Mouse (Mus musculus) heart, embryonic 10.5 days (tissue): ENCODE data around the gene Wbp11. TPM values are rescaled to one million over a fixed set of nuclear protein-coding genes. Genes with fewer than 3 reads are reported as not detected.
A peak's percentile ranks its signal among the peaks of the same experiment; 100 is the strongest.

Source experiments
- DNase-seq: peaks from one replicate; pipeline ENCODE4 v3.0.0-alpha.2; 2017; ENCODE audit warnings: low spot score
- H3K27ac ChIP-seq: fragments of 300-500 bp; sonication (generic); 2 replicates; pipeline ENCODE4 v1.5.1; 2016; ENCODE audit warnings: mild to moderate bottlenecking
- H3K27me3 ChIP-seq: fragments of 300-500 bp; sonication (generic); 2 replicates; pipeline ENCODE4 v1.6.1; 2016; ENCODE audit warnings: mild to moderate bottlenecking; ENCODE audit not compliant: poor library complexity, insufficient read depth, severe bottlenecking
- H3K36me3 ChIP-seq: fragments of 300-500 bp; sonication (generic); 2 replicates; pipeline ENCODE4 v1.6.1; 2016; ENCODE audit warnings: mild to moderate bottlenecking, moderate library complexity
- H3K4me1 ChIP-seq: fragments of 300-500 bp; sonication (generic); 2 replicates; pipeline ENCODE4 v1.6.1; 2016; ENCODE audit warnings: mild to moderate bottlenecking
- H3K4me3 ChIP-seq: fragments of 300-500 bp; sonication (generic); 2 replicates; pipeline ENCODE4 v1.5.1; 2016; ENCODE audit warnings: mild to moderate bottlenecking, moderate library complexity
- H3K9me3 ChIP-seq: fragments of 300-500 bp; sonication (generic); 2 replicates; pipeline ENCODE4 v1.6.1; 2016; ENCODE audit warnings: mild to moderate bottlenecking, moderate library complexity
- WGBS: fragments of 180-500 bp; shearing (Covaris S2); methylation state at CpG from one replicate; pipeline ENCODE4 v1.1.7; 2016; 5-methylcytosine and 5-hydroxymethylcytosine counted together
- polyA plus RNA-seq: library from polyadenylated mRNA; unstranded; fragments of >200 nt; fragmentation: Nextera tagmentation; extraction: Ambion mirVana; gene quantifications from 2 replicates; pipeline ENCODE4 v1.2.1, GENCODE M21; 2016

The Wbp11 gene
- polyA plus RNA-seq, 1 experiment from 2014 or later: 120 TPM

GRCm38 (mm10) chr6:136828681-136829080 lies 648 bp upstream of the Wbp11 start:
- 38% methylated on average over 4 of the region's 4 CpGs for WGBS
- peak overlapping the region; percentile 100 for H3K4me3 ChIP-seq

GRCm38 (mm10) chr6:136827516-136827880 lies 535 bp downstream of the Wbp11 start, which contains the start of gene BC049715:
Gene BC049715 (plus strand): TSS chr6:136827626.
- H3K9me3 ChIP-seq: no peaks in the 10 kb centered on the region
- peaks cover 7% of the 10 kb centered on the region; the same call in 1 of the 2 replicates for H3K4me1 ChIP-seq
- DNase-seq: no peak
- peak within 1 kb of the TSS; percentile 100 for H3K4me3 ChIP-seq
- no peaks in the 10 kb centered on the region; the same call in 1 of the 2 replicates for H3K27me3 ChIP-seq
- WGBS: under 1% methylated on average over 34 of the region's 34 CpGs
- peaks cover 28% of the 10 kb centered on the region for H3K36me3 ChIP-seq
- H3K27ac ChIP-seq: peak within 1 kb of the TSS; percentile 99

More at GRCm38 (mm10) chr6:136828681-136829080, 648 bp upstream of the Wbp11 start:
- H3K9me3 ChIP-seq: no peaks in the 10 kb centered on the region
- H3K27ac ChIP-seq: peak overlapping the region; percentile 89
- H3K27me3 ChIP-seq: no peaks in the 10 kb centered on the region; the same call in 1 of the 2 replicates
- H3K36me3 ChIP-seq: peaks cover 20% of the 10 kb centered on the region
- peaks cover 7% of the 10 kb centered on the region; the same call in 1 of the 2 replicates for H3K4me1 ChIP-seq
- no peak for DNase-seq

GRCm38 (mm10) chr6:136827116-136827515 lies 917 bp downstream of the Wbp11 start:
- DNase-seq: peak; percentile 55
- Histone ChIP-seq H3K36me3 (peaks cover 32% of the 10 kb centered on the region), H3K27me3 (no peaks in the 10 kb centered on the region; the same call in 1 of the 2 replicates), H3K27ac (peak overlapping the region; percentile 99), H3K4me1 (peaks cover 7% of the 10 kb centered on the region; the same call in 1 of the 2 replicates), H3K9me3 (no peaks in the 10 kb centered on the region), H3K4me3 (peak overlapping the region; percentile 100)
- WGBS: 14% methylated on average over 7 of the region's 7 CpGs

- DNase-seq: peak; percentile 64
- Histone ChIP-seq H3K4me1 (peaks cover 11% of the 10 kb centered on the region; the same call in 1 of the 2 replicates), H3K27me3 (no peaks in the 10 kb centered on the region), H3K27ac (no peak overlapping the region), H3K4me3 (no peak overlapping the region), H3K36me3 (peaks cover 53% of the 10 kb centered on the region), H3K9me3 (no peaks in the 10 kb centered on the region)
- 92% methylated on average over 8 of the region's 8 CpGs for WGBS
Observed at GRCm38 (mm10) chr6:136824987-136825386, 3.0 kb downstream of the Wbp11 start.

- Histone ChIP-seq H3K27ac (no peak overlapping the region), H3K36me3 (peaks cover 91% of the 10 kb centered on the region), H3K27me3 (no peaks in the 10 kb centered on the region), H3K4me1 (peaks cover 5% of the 10 kb centered on the region; the same call in 1 of the 2 replicates), H3K9me3 (no peaks in the 10 kb centered on the region), H3K4me3 (no peak overlapping the region)
- DNase-seq: no peak
- 88% methylated on average over 18 of the region's 18 CpGs for WGBS
Observed at GRCm38 (mm10) chr6:136821086-136821485, 6.9 kb downstream of the Wbp11 start.

- Histone ChIP-seq H3K27ac (no peak overlapping the region), H3K4me1 (peaks cover 5% of the 10 kb centered on the region; the same call in 1 of the 2 replicates), H3K36me3 (peaks cover 93% of the 10 kb centered on the region), H3K4me3 (no peak overlapping the region), H3K27me3 (no peaks in the 10 kb centered on the region), H3K9me3 (no peaks in the 10 kb centered on the region)
- no peak for DNase-seq
- WGBS: 84% methylated on average over 21 of the region's 21 CpGs
Observed at GRCm38 (mm10) chr6:136820381-136820780, 7.7 kb downstream of the Wbp11 start.

- Histone ChIP-seq H3K4me1 (peaks cover 5% of the 10 kb centered on the region; the same call in 1 of the 2 replicates), H3K36me3 (peaks cover 95% of the 10 kb centered on the region), H3K9me3 (no peaks in the 10 kb centered on the region), H3K27me3 (no peaks in the 10 kb centered on the region), H3K4me3 (no peak overlapping the region), H3K27ac (no peak overlapping the region)
- no peak for DNase-seq
- 92% methylated on average over 3 of the region's 3 CpGs for WGBS
Observed at GRCm38 (mm10) chr6:136817549-136817948, 10.5 kb downstream of the Wbp11 start.

GRCm38 (mm10) chr6:136816826-136817225 lies 11.2 kb downstream of the Wbp11 start:
- Histone ChIP-seq H3K27me3 (no peaks in the 10 kb centered on the region), H3K36me3 (peaks cover 95% of the 10 kb centered on the region), H3K4me3 (no peak overlapping the region), H3K27ac (no peak overlapping the region), H3K9me3 (no peaks in the 10 kb centered on the region), H3K4me1 (peaks cover 5% of the 10 kb centered on the region; the same call in 1 of the 2 replicates)
- no peak for DNase-seq
- WGBS: 94% methylated on average over 21 of the region's 21 CpGs

GRCm38 (mm10) chr6:136815381-136815780 lies 12.7 kb downstream of the Wbp11 start:
- Histone ChIP-seq H3K9me3 (no peaks in the 10 kb centered on the region), H3K36me3 (peaks cover 80% of the 10 kb centered on the region), H3K4me1 (no peaks in the 10 kb centered on the region), H3K27ac (no peak overlapping the region), H3K27me3 (no peaks in the 10 kb centered on the region), H3K4me3 (no peak overlapping the region)
- 97% methylated on average over 7 of the region's 7 CpGs for WGBS
- DNase-seq: no peak

GRCm38 (mm10) chr6:136813117-136813516 lies 14.9 kb downstream of the Wbp11 start:
- H3K27ac ChIP-seq: no peak overlapping the region
- 35% methylated on average over 4 of the region's 4 CpGs for WGBS
- peaks cover 59% of the 10 kb centered on the region for H3K36me3 ChIP-seq
- H3K4me1 ChIP-seq: peaks cover 11% of the 10 kb centered on the region
- H3K9me3 ChIP-seq: no peaks in the 10 kb centered on the region
- no peak for DNase-seq
- H3K4me3 ChIP-seq: no peak overlapping the region
- no peaks in the 10 kb centered on the region for H3K27me3 ChIP-seq

- Histone ChIP-seq H3K4me3 (no peak overlapping the region), H3K27me3 (no peaks in the 10 kb centered on the region), H3K27ac (no peak overlapping the region), H3K36me3 (peaks cover 40% of the 10 kb centered on the region), H3K9me3 (no peaks in the 10 kb centered on the region), H3K4me1 (peaks cover 17% of the 10 kb centered on the region)
- no peak for DNase-seq
- 90% methylated on average over 10 of the region's 10 CpGs for WGBS
Observed at GRCm38 (mm10) chr6:136811196-136811595, 16.8 kb downstream of the Wbp11 start.

GRCm38 (mm10) chr6:136809673-136810072 lies 18.4 kb downstream of the Wbp11 start:
- peak overlapping the region; percentile 85 for H3K4me3 ChIP-seq
- peaks cover 17% of the 10 kb centered on the region for H3K4me1 ChIP-seq

GRCm38 (mm10) chr6:136809077-136809476 lies 19.0 kb downstream of the Wbp11 start:
- DNase-seq: no peak
- peak overlapping the region; percentile 87 for H3K27ac ChIP-seq
- H3K27me3 ChIP-seq: no peaks in the 10 kb centered on the region
- H3K36me3 ChIP-seq: peaks cover 21% of the 10 kb centered on the region
- peaks cover 17% of the 10 kb centered on the region for H3K4me1 ChIP-seq
- WGBS: 25% methylated on average over 14 of the region's 14 CpGs
- peak overlapping the region; percentile 85 for H3K4me3 ChIP-seq
- H3K9me3 ChIP-seq: no peaks in the 10 kb centered on the region

More at GRCm38 (mm10) chr6:136809673-136810072, 18.4 kb downstream of the Wbp11 start:
- no peak for DNase-seq
- Histone ChIP-seq H3K27me3 (no peaks in the 10 kb centered on the region), H3K27ac (no peak overlapping the region), H3K36me3 (peaks cover 27% of the 10 kb centered on the region), H3K9me3 (no peaks in the 10 kb centered on the region)
- 69% methylated on average over 13 of the region's 13 CpGs for WGBS

GRCm38 (mm10) chr6:136808631-136809046 lies 19.4 kb downstream of the Wbp11 start:
- DNase-seq: no peak
- peak overlapping the region; percentile 87 for H3K27ac ChIP-seq
- WGBS: under 1% methylated on average over 28 of the region's 28 CpGs

More at GRCm38 (mm10) chr6:136808631-136809046, 19.4 kb downstream of the Wbp11 start:
- no peaks in the 10 kb centered on the region for H3K27me3 ChIP-seq
- H3K9me3 ChIP-seq: no peaks in the 10 kb centered on the region
- peak overlapping the region; percentile 85 for H3K4me3 ChIP-seq
- H3K36me3 ChIP-seq: peaks cover 16% of the 10 kb centered on the region
- H3K4me1 ChIP-seq: peaks cover 17% of the 10 kb centered on the region
